Mouse (Mus musculus): ENCODE data around the gene Zic5. TPM values are rescaled to one million over a fixed set of nuclear protein-coding genes. Genes with fewer than 3 reads are reported as not detected.
"Not testable (repeated sequence)": the region's sequence is repeated elsewhere in the genome, so short reads cannot be mapped to it uniquely, and the experiment has no call there.

Gene Zic5
- polyA plus RNA-seq, 1 experiment: 24.8 TPM

GRCm38 (mm10) chr14:122464351-122464762 lies 1.1 kb downstream of the Zic5 start:
- Histone ChIP-seq H3K4me1 (ENCODE audit: control insufficient read depth, insufficient read depth, low read length) (peaks cover 2% of the 10 kb centered on the region), H3K27me3 (ENCODE audit: control insufficient read depth, insufficient read depth, low read length, poor library complexity, severe bottlenecking) (peaks cover 5% of the 10 kb centered on the region), H3K9ac (ENCODE audit: low read depth, poor library complexity, severe bottlenecking) (peak overlapping the region; percentile 95), H3K36me3 (ENCODE audit: control insufficient read depth, insufficient read depth, low read length, poor library complexity, severe bottlenecking) (no peaks in the 10 kb centered on the region), H3K4me3 (ENCODE audit: low read depth, low read length) (peak overlapping the region; percentile 85), H3K27ac (ENCODE audit: insufficient read depth, low read length) (no peak overlapping the region), H3K9me3 (replicated peaks; ENCODE audit: control insufficient read depth, insufficient read depth, low read length, poor library complexity, severe bottlenecking) (no peaks in the 10 kb centered on the region)
- TF ChIP-seq POLR2A (IDR thresholded peaks at IDR 0.05; ENCODE audit: insufficient read depth, low read length) (no peak), EP300 (IDR thresholded peaks at IDR 0.05; ENCODE audit: insufficient read depth, low read depth, low read length) (no peak), CTCF (IDR thresholded peaks at IDR 0.05; ENCODE audit: low read depth, low read length) (no peak)

- not testable (repeated sequence) for H3K4me1 ChIP-seq (ENCODE audit: control insufficient read depth, insufficient read depth, low read length); H3K27ac ChIP-seq (ENCODE audit: insufficient read depth, low read length); H3K27me3 ChIP-seq (ENCODE audit: control insufficient read depth, insufficient read depth, low read length, poor library complexity, severe bottlenecking); H3K9me3 ChIP-seq (replicated peaks; ENCODE audit: control insufficient read depth, insufficient read depth, low read length, poor library complexity, severe bottlenecking); H3K36me3 ChIP-seq (ENCODE audit: control insufficient read depth, insufficient read depth, low read length, poor library complexity, severe bottlenecking)
- Histone ChIP-seq H3K4me3 (ENCODE audit: low read depth, low read length) (peak overlapping the region; percentile 85), H3K9ac (ENCODE audit: low read depth, poor library complexity, severe bottlenecking) (peak overlapping the region; percentile 95)
Measured at GRCm38 (mm10) chr14:122463734-122464341, 1.6 kb downstream of the Zic5 start.

- Histone ChIP-seq H3K4me3 (ENCODE audit: low read depth, low read length) (peak overlapping the region; percentile 85), H3K27ac (ENCODE audit: insufficient read depth, low read length) (no peak overlapping the region), H3K9ac (ENCODE audit: low read depth, poor library complexity, severe bottlenecking) (peak overlapping the region; percentile 95), H3K36me3 (ENCODE audit: control insufficient read depth, insufficient read depth, low read length, poor library complexity, severe bottlenecking) (no peaks in the 10 kb centered on the region), H3K4me1 (ENCODE audit: control insufficient read depth, insufficient read depth, low read length) (peaks cover 2% of the 10 kb centered on the region), H3K9me3 (replicated peaks; ENCODE audit: control insufficient read depth, insufficient read depth, low read length, poor library complexity, severe bottlenecking) (no peaks in the 10 kb centered on the region), H3K27me3 (ENCODE audit: control insufficient read depth, insufficient read depth, low read length, poor library complexity, severe bottlenecking) (peaks cover 5% of the 10 kb centered on the region)
- no peak for TF ChIP-seq CTCF (IDR thresholded peaks at IDR 0.05; ENCODE audit: low read depth, low read length)
- TF ChIP-seq POLR2A (IDR thresholded peaks at IDR 0.05; ENCODE audit: insufficient read depth, low read length): no peak
Measured at GRCm38 (mm10) chr14:122463080-122463691, 2.3 kb downstream of the Zic5 start.

- H3K9me3 ChIP-seq (replicated peaks; ENCODE audit: control insufficient read depth, insufficient read depth, low read length, poor library complexity, severe bottlenecking): no peaks in the 10 kb centered on the region
- no peak overlapping the region for H3K27ac ChIP-seq (ENCODE audit: insufficient read depth, low read length)
- peaks cover 2% of the 10 kb centered on the region for H3K4me1 ChIP-seq (ENCODE audit: control insufficient read depth, insufficient read depth, low read length)
- H3K9ac ChIP-seq (ENCODE audit: low read depth, poor library complexity, severe bottlenecking): peak overlapping the region; percentile 95
- peaks cover 5% of the 10 kb centered on the region for H3K27me3 ChIP-seq (ENCODE audit: control insufficient read depth, insufficient read depth, low read length, poor library complexity, severe bottlenecking)
- H3K4me3 ChIP-seq (ENCODE audit: low read depth, low read length): peak overlapping the region; percentile 85
- TF ChIP-seq POLR2A (IDR thresholded peaks at IDR 0.05; ENCODE audit: insufficient read depth, low read length) (no peak), CTCF (IDR thresholded peaks at IDR 0.05; ENCODE audit: low read depth, low read length) (no peak), EP300 (IDR thresholded peaks at IDR 0.05; ENCODE audit: insufficient read depth, low read depth, low read length) (no peak)
- no peaks in the 10 kb centered on the region for H3K36me3 ChIP-seq (ENCODE audit: control insufficient read depth, insufficient read depth, low read length, poor library complexity, severe bottlenecking)
Measured at GRCm38 (mm10) chr14:122462689-122463079, 2.8 kb downstream of the Zic5 start.

- Histone ChIP-seq H3K27me3 (ENCODE audit: control insufficient read depth, insufficient read depth, low read length, poor library complexity, severe bottlenecking) (peaks cover 5% of the 10 kb centered on the region), H3K9me3 (replicated peaks; ENCODE audit: control insufficient read depth, insufficient read depth, low read length, poor library complexity, severe bottlenecking) (no peaks in the 10 kb centered on the region), H3K36me3 (ENCODE audit: control insufficient read depth, insufficient read depth, low read length, poor library complexity, severe bottlenecking) (no peaks in the 10 kb centered on the region), H3K9ac (ENCODE audit: low read depth, poor library complexity, severe bottlenecking) (no peak overlapping the region), H3K4me3 (ENCODE audit: low read depth, low read length) (peak overlapping the region; percentile 4; the same call in 1 of the 2 replicates), H3K27ac (ENCODE audit: insufficient read depth, low read length) (no peak overlapping the region), H3K4me1 (ENCODE audit: control insufficient read depth, insufficient read depth, low read length) (peaks cover 2% of the 10 kb centered on the region)
- TF ChIP-seq CTCF (IDR thresholded peaks at IDR 0.05; ENCODE audit: low read depth, low read length) (no peak), EP300 (IDR thresholded peaks at IDR 0.05; ENCODE audit: insufficient read depth, low read depth, low read length) (no peak), POLR2A (IDR thresholded peaks at IDR 0.05; ENCODE audit: insufficient read depth, low read length) (no peak)
Measured at GRCm38 (mm10) chr14:122461966-122462365, 3.5 kb downstream of the Zic5 start.

- H3K9me3 ChIP-seq (replicated peaks; ENCODE audit: control insufficient read depth, insufficient read depth, low read length, poor library complexity, severe bottlenecking): no peaks in the 10 kb centered on the region
- no peak overlapping the region for H3K9ac ChIP-seq (ENCODE audit: low read depth, poor library complexity, severe bottlenecking)
- H3K36me3 ChIP-seq (ENCODE audit: control insufficient read depth, insufficient read depth, low read length, poor library complexity, severe bottlenecking): no peaks in the 10 kb centered on the region
- peaks cover 5% of the 10 kb centered on the region for H3K27me3 ChIP-seq (ENCODE audit: control insufficient read depth, insufficient read depth, low read length, poor library complexity, severe bottlenecking)
- no peak for TF ChIP-seq EP300 (IDR thresholded peaks at IDR 0.05; ENCODE audit: insufficient read depth, low read depth, low read length)
- TF ChIP-seq CTCF (IDR thresholded peaks at IDR 0.05; ENCODE audit: low read depth, low read length): no peak
- no peak overlapping the region for H3K27ac ChIP-seq (ENCODE audit: insufficient read depth, low read length)
- peaks cover 2% of the 10 kb centered on the region for H3K4me1 ChIP-seq (ENCODE audit: control insufficient read depth, insufficient read depth, low read length)
- no peak overlapping the region for H3K4me3 ChIP-seq (ENCODE audit: low read depth, low read length)
Measured at GRCm38 (mm10) chr14:122461500-122461899, 4.0 kb downstream of the Zic5 start.
